Mouse (Mus musculus) liver, adult (tissue): ENCODE data around the gene Rbm10.

Source experiments
- GATA4 ChIP-seq: IDR thresholded peaks from 2 replicates; pipeline ENCODE4 v1.6.1; 2014; ENCODE audit warnings: mild to moderate bottlenecking, low read length; ENCODE audit not compliant: insufficient replicate concordance

Gene Rbm10

GRCm38 (mm10) chrX:20688068-20688547, 70.8 kb downstream of the Rbm10 start:
- TF ChIP-seq GATA4, result no peak

- no peak for TF ChIP-seq GATA4
These were observed 71.3 kb downstream of the Rbm10 start for GRCm38 (mm10) chrX:20688615-20689014.

GRCm38 (mm10) chrX:20691566-20691965, 74.3 kb downstream of the Rbm10 start:
- no peak for TF ChIP-seq GATA4

GRCm38 (mm10) chrX:20692616-20693015, 75.3 kb downstream of the Rbm10 start:
- TF ChIP-seq GATA4, result no peak

- TF ChIP-seq GATA4, result no peak
These were observed 78.5 kb downstream of the Rbm10 start for GRCm38 (mm10) chrX:20695842-20696241.
